Mouse (Mus musculus): ENCODE results near the gene Gnat1.

Gene Gnat1

GRCm38 (mm10) chr9:107644495-107645152, 34.9 kb downstream of the Gnat1 start:
- DNase-seq = peak; percentile 88

GRCm38 (mm10) chr9:107643544-107644214, 35.8 kb downstream of the Gnat1 start:
- DNase-seq = no peak

GRCm38 (mm10) chr9:107641666-107642065, 37.8 kb downstream of the Gnat1 start:
- no peak for DNase-seq

- no peak for DNase-seq
Measured at GRCm38 (mm10) chr9:107640257-107640772, 39.2 kb downstream of the Gnat1 start.

GRCm38 (mm10) chr9:107637070-107637469, 42.4 kb downstream of the Gnat1 start:
- no peak for DNase-seq

GRCm38 (mm10) chr9:107635279-107636028, 44.1 kb downstream of the Gnat1 start, which contains the start of gene Gnai2:
Gene Gnai2, minus strand, starts transcription at chr9:107635367.
- peak; percentile 95 for DNase-seq

GRCm38 (mm10) chr9:107634406-107635278, 44.9 kb downstream of the Gnat1 start:
- no peak for DNase-seq

- no peak for DNase-seq
Measured at GRCm38 (mm10) chr9:107633661-107634405, 45.7 kb downstream of the Gnat1 start.

GRCm38 (mm10) chr9:107633091-107633660, 46.3 kb downstream of the Gnat1 start:
- DNase-seq = peak; percentile 83

GRCm38 (mm10) chr9:107632478-107632877, 47.0 kb downstream of the Gnat1 start:
- no peak for DNase-seq

GRCm38 (mm10) chr9:107631861-107632260, 47.7 kb downstream of the Gnat1 start:
- no peak for DNase-seq

GRCm38 (mm10) chr9:107631311-107631826, 48.1 kb downstream of the Gnat1 start:
- DNase-seq = no peak

GRCm38 (mm10) chr9:107630576-107630975, 48.9 kb downstream of the Gnat1 start:
- DNase-seq = no peak

GRCm38 (mm10) chr9:107629901-107630425, 49.5 kb downstream of the Gnat1 start:
- no peak for DNase-seq

- DNase-seq = no peak
Measured at GRCm38 (mm10) chr9:107629411-107629730, 50.1 kb downstream of the Gnat1 start.

- DNase-seq = no peak
Measured at GRCm38 (mm10) chr9:107628721-107629410, 50.6 kb downstream of the Gnat1 start.

GRCm38 (mm10) chr9:107627387-107628255, 51.9 kb downstream of the Gnat1 start:
- no peak for DNase-seq

GRCm38 (mm10) chr9:107626844-107627277, 52.7 kb downstream of the Gnat1 start:
- peak; percentile 66 for DNase-seq

GRCm38 (mm10) chr9:107626158-107626843, 53.2 kb downstream of the Gnat1 start:
- no peak for DNase-seq

Measured in right cerebral cortex, postnatal 25 days (tissue).